Mouse (Mus musculus) kidney, adult 18-20 months (tissue): Measurements from ENCODE around the gene Sike1.

Experiments
- DNase-seq: peaks from one replicate; pipeline ENCODE4 v3.0.0; 2021

Gene Sike1

GRCm38 (mm10) chr3:103040285-103040684 lies 44.8 kb downstream of the Sike1 start:
- no peak for DNase-seq

DNA sequence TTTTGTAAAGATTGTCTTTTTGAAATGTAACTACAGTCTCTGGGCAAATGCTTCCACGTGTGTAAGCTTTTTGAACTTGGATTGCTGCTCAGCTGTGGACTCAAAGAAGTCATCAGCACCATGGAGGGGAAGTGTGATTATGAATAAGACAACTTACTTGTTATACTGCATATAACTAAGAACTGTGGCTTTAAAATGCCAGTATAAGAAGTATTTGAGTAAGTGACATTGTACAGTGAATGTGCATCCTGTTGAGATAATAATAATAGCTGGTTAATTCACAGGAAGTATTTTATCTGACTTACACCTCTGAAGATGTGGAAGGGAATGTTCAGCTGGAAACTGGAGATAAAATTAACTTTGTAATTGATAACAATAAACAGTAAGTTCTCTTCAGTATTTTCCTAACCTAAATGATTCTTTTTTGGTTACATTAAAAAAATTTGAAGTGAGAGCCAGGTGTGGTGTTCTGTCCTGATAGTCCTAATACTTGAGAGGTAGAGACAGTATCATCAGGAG lies 45.4 kb downstream of the Sike1 start:
- DNase-seq: no peak

DNA sequence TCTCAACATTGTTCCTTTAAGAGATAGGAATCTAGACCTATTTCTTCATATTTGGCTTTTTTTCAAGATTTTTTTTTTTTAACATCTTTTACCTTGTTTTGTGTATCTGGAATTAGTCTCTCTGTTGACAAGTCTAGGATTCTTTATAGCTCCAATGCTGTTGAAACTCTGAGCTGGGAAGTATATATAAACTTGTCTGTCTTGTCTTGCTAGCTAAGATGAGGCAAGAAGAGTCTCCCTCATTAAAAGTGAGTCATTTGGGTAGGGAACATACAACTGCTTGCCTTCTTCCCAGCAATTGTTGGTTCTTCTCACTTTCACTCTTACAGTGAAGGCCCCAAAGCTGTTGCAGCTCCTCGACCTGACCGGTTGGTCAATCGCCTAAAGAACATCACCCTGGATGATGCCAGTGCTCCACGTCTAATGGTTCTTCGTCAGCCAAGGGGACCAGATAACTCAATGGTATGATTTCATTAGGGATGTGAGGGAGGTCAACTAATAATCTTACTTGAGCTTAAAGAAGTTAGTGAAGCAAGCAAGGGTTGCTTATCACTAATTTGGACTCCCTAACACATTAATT lies 60.6 kb downstream of the Sike1 start:
- no peak for DNase-seq

DNA sequence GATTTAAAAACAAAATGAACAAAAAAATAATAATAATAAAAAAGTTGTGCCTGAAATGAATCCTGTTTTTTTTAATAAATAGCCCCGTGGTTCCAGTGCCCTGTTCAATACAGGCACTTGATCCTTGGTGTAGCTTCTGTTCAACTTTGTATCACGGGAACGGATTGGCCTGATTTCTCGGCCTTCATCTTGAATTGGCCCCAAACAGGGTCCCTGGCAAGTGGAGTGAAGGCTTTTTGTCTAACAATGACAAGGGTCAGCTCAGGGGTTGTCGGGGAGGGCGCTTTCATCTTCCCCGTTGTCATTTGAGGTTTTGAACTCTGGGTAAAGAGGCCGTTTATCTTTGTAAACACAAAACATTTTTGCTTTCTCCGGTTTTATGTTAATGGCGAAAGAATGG lies 62.2 kb downstream of the Sike1 start:
- no peak for DNase-seq
